Mouse (Mus musculus) lung, postnatal 0 days (tissue): Measurements from ENCODE around the gene Gm6871. TPM values are rescaled to one million over a fixed set of nuclear protein-coding genes. Genes with fewer than 3 reads are reported as not detected.
"Not testable (repeated sequence)": the region's sequence is repeated elsewhere in the genome, so short reads cannot be mapped to it uniquely, and the experiment has no call there.

Experiments used
- ATAC-seq: fragments of 200-750 bp; cut with Nextera tagmentation; 2 replicates; pipeline ENCODE4 v1.8.0; 2017; ENCODE audit warnings: moderate library complexity
- DNase-seq: peaks from one replicate; pipeline ENCODE4 v3.0.0-alpha.2; 2016; ENCODE audit warnings: low spot score
- H3K27ac ChIP-seq: fragments of 300-500 bp; sonication (generic); 2 replicates; pipeline ENCODE4 v1.5.1; 2014; ENCODE audit warnings: antibody characterized with exemption, mild to moderate bottlenecking, low read length, mixed read lengths
- H3K27me3 ChIP-seq: fragments of 300-500 bp; sonication (generic); replicated peaks from 2 replicates; pipeline ENCODE4 v1.6.1; 2014; ENCODE audit warnings: low read length, mixed read lengths; ENCODE audit not compliant: insufficient read depth
- H3K36me3 ChIP-seq: fragments of 300-500 bp; sonication (generic); 2 replicates; pipeline ENCODE4 v1.6.1; 2014; ENCODE audit warnings: low read length, mixed read lengths; ENCODE audit not compliant: insufficient read depth
- H3K4me1 ChIP-seq: fragments of 300-500 bp; sonication (generic); 2 replicates; pipeline ENCODE4 v1.6.1; 2014; ENCODE audit warnings: antibody characterized with exemption, low read depth, low read length, mixed read lengths; ENCODE audit not compliant: insufficient read depth
- H3K4me2 ChIP-seq: fragments of 300-500 bp; sonication (generic); replicated peaks from 2 replicates; pipeline ENCODE4 v1.6.1; 2014; ENCODE audit warnings: low read depth, mild to moderate bottlenecking, low read length, moderate library complexity, mixed read lengths
- H3K4me3 ChIP-seq: fragments of 300-500 bp; sonication (generic); 2 replicates; pipeline ENCODE4 v1.5.1; 2014; ENCODE audit warnings: low read depth, low read length
- H3K9ac ChIP-seq: fragments of 300-500 bp; sonication (generic); replicated peaks from 2 replicates; pipeline ENCODE4 v1.6.1; 2014; ENCODE audit warnings: low read depth, mild to moderate bottlenecking
- H3K9me3 ChIP-seq: fragments of 300-500 bp; sonication (generic); 2 replicates; pipeline ENCODE4 v1.6.1; 2016; ENCODE audit warnings: low read length, mixed read lengths
- CTCF ChIP-seq: IDR thresholded peaks from 2 replicates; pipeline ENCODE4 v1.5.1; 2016; ENCODE audit warnings: antibody characterized with exemption, mild to moderate bottlenecking
- EP300 ChIP-seq: IDR thresholded peaks from 2 replicates; pipeline ENCODE4 v1.6.1; 2016; ENCODE audit warnings: antibody characterized with exemption, mild to moderate bottlenecking, control low read depth
- WGBS: fragments of 180-500 bp; shearing (Covaris S2); extraction: QIAGEN DNeasy Blood & Tissue Kit; methylation state at CpG from one replicate; pipeline ENCODE4 v1.1.7; 2014; 5-methylcytosine and 5-hydroxymethylcytosine counted together
- polyA plus RNA-seq: library from polyadenylated mRNA; unstranded; fragments of >200 nt; fragmentation: Nextera tagmentation; extraction: Ambion mirVana; gene quantifications from 2 replicates; pipeline ENCODE4 v1.2.1, GENCODE M21; 2015

Gene Gm6871
- polyA plus RNA-seq = not detected in 2 replicates

- not testable (repeated sequence) for H3K4me3 ChIP-seq, H3K4me2 ChIP-seq, H3K27me3 ChIP-seq, H3K36me3 ChIP-seq, H3K4me1 ChIP-seq, H3K27ac ChIP-seq, DNase-seq, H3K9ac ChIP-seq, H3K9me3 ChIP-seq, ATAC-seq
- 84% methylated on average over 6 of the region's 6 CpGs for WGBS
These were observed at the start of gene Gm6871 for GRCm38 (mm10) chr7:41573562-41573961. TSS of gene Gm6871 (minus strand) at chr7:41573662.

- 92% methylated on average over 1 of the region's 1 CpGs for WGBS
- H3K36me3 ChIP-seq = not testable (repeated sequence)
These were observed 42.8 kb upstream of the Gm6871 start for GRCm38 (mm10) chr7:41616241-41616640.

GRCm38 (mm10) chr7:41611654-41612053 is 38.2 kb upstream of the Gm6871 start:
- TF ChIP-seq EP300 (no peak), CTCF (no peak)
- Histone ChIP-seq H3K4me2 (no peak overlapping the region), H3K4me3 (no peak overlapping the region), H3K9ac (no peak overlapping the region), H3K9me3 (no peaks in the 10 kb centered on the region), H3K27ac (no peak overlapping the region), H3K4me1 (no peaks in the 10 kb centered on the region), H3K36me3 (no peaks in the 10 kb centered on the region), H3K27me3 (no peaks in the 10 kb centered on the region)
- 78% methylated on average over 3 of the region's 3 CpGs for WGBS
- DNase-seq = no peak
- no peak for ATAC-seq

More at GRCm38 (mm10) chr7:41616241-41616640, 42.8 kb upstream of the Gm6871 start:
- H3K9me3 ChIP-seq, H3K9ac ChIP-seq, H3K27me3 ChIP-seq, H3K27ac ChIP-seq, DNase-seq, H3K4me1 ChIP-seq, H3K4me2 ChIP-seq, H3K4me3 ChIP-seq, ATAC-seq: not testable (repeated sequence)

- TF ChIP-seq CTCF = peak; percentile 35
- no peak for TF ChIP-seq EP300
- Histone ChIP-seq H3K27ac (no peak overlapping the region), H3K36me3 (no peaks in the 10 kb centered on the region), H3K4me1 (0 out of 2 replicates have a peak, but pooled peaks cover 3% of the 10 kb centered on the region), H3K27me3 (no peaks in the 10 kb centered on the region), H3K4me2 (peak overlapping the region; percentile 68), H3K9ac (peak overlapping the region; percentile 41), H3K9me3 (no peaks in the 10 kb centered on the region), H3K4me3 (peak overlapping the region; percentile 55)
- 7% methylated on average over 3 of the region's 3 CpGs for WGBS
- peak; percentile 26 for DNase-seq
- no peak for ATAC-seq
These were observed 26.6 kb upstream of the Gm6871 start for GRCm38 (mm10) chr7:41599932-41600548.

GRCm38 (mm10) chr7:41599034-41599813 is 25.8 kb upstream of the Gm6871 start, which contains the start of gene 2610021A01Rik:
TSS of gene 2610021A01Rik (plus strand) at chr7:41599230.
- H3K27ac ChIP-seq = 0 out of 2 replicates have a peak within 1 kb of the TSS, but pooled peaks have one; percentile 35
- H3K9ac ChIP-seq = peak within 1 kb of the TSS; percentile 41
- H3K9me3 ChIP-seq = no peaks in the 10 kb centered on the region
- peak within 1 kb of the TSS; percentile 55 for H3K4me3 ChIP-seq
- H3K4me1 ChIP-seq = 0 out of 2 replicates have a peak, but pooled peaks cover 3% of the 10 kb centered on the region
- DNase-seq = peak; percentile 96
- peak within 1 kb of the TSS; percentile 68 for H3K4me2 ChIP-seq
- H3K27me3 ChIP-seq = no peaks in the 10 kb centered on the region
- no peaks in the 10 kb centered on the region for H3K36me3 ChIP-seq
- peak; percentile 99 for ATAC-seq
- under 1% methylated on average over 41 of the region's 41 CpGs for WGBS
- no peak for TF ChIP-seq EP300
- peak; percentile 37 for TF ChIP-seq CTCF

GRCm38 (mm10) chr7:41598615-41599014 is 25.2 kb upstream of the Gm6871 start:
- TF ChIP-seq EP300 (no peak), CTCF (no peak)
- 48% methylated on average over 5 of the region's 5 CpGs for WGBS
- ATAC-seq (no peak), DNase-seq (no peak)
- peak overlapping the region; percentile 68 for H3K4me2 ChIP-seq
- H3K36me3 ChIP-seq = no peaks in the 10 kb centered on the region
- H3K9me3 ChIP-seq = no peaks in the 10 kb centered on the region
- H3K27ac ChIP-seq = no peak overlapping the region
- peak overlapping the region; percentile 36 for H3K9ac ChIP-seq
- H3K4me3 ChIP-seq = peak overlapping the region; percentile 55
- H3K27me3 ChIP-seq = no peaks in the 10 kb centered on the region
- H3K4me1 ChIP-seq = 0 out of 2 replicates have a peak, but pooled peaks cover 3% of the 10 kb centered on the region

GRCm38 (mm10) chr7:41587831-41588230 is 14.4 kb upstream of the Gm6871 start:
- not testable (repeated sequence) for H3K4me1 ChIP-seq, H3K27ac ChIP-seq, H3K27me3 ChIP-seq

More at GRCm38 (mm10) chr7:41587831-41588230, 14.4 kb upstream of the Gm6871 start:
- not testable (repeated sequence) for DNase-seq, H3K9ac ChIP-seq, H3K4me3 ChIP-seq, H3K4me2 ChIP-seq, H3K9me3 ChIP-seq, H3K36me3 ChIP-seq, ATAC-seq
